Mouse (Mus musculus): ENCODE results near the gene Tead4. TPM values are rescaled to one million over a fixed set of nuclear protein-coding genes. Genes with fewer than 3 reads are reported as not detected.

The Tead4 gene
- total and polyA plus RNA-seq, 3 experiments = not detected

DNA sequence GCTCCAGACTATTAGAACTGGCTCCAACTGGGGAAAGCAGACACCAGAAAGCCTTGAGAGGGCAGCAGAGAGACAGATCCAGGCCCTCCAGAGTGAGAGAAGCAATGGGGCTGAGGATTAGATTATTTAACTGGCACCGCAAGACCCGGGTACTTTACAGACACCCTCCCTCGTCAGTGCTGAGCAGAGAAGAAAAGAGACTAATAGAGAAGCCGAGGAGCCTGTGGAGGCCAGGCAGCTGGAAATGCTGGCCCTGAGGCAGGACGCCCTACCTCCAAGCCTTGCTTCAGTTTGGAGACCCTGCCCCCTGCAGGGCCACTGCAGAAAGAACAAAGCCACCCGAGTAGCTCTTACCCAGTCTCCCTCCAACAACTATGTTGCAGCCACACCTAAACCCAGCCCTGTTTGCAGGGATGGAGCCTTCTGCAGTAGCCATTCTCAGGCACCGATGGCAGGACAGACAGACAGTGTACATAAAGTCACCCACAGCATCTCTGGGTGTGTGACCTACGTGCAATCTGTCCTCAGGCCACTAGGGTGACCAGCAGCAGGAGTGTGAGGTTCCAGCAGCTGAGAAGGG is 73.1 kb downstream of the Tead4 start:
- Histone ChIP-seq H3K4me1 (ENCODE audit: control insufficient read depth in 1 of 2, insufficient read depth in 2 of 2) (peaks cover 0 to 3% of the 10 kb centered on the region in 2 experiments; a peak in 2 of 4 replicates), H3K27me3 (replicated peaks) (peaks cover 7% of the 10 kb centered on the region), H3K4me2 (ENCODE audit: insufficient read depth, low read depth, poor library complexity, severe bottlenecking) (peak overlapping the region; percentile 6; the same call in 1 of the 2 replicates), H3K9ac (ENCODE audit: insufficient read depth, low read depth) (no peak overlapping the region), H3K79me2 (replicated peaks; ENCODE audit: control insufficient read depth, extremely low read depth, insufficient read depth, poor library complexity, severe bottlenecking) (no peaks in the 10 kb centered on the region), H3K9me3 (replicated peaks; ENCODE audit: low read length) (no peaks in the 10 kb centered on the region), H3K4me3 (replicated peaks in 1 of 3; ENCODE audit: low read depth in 2 of 3, low read length in 2 of 3, poor library complexity in 1 of 3) (no peak overlapping the region), H3K27ac (ENCODE audit: insufficient read depth, low read depth) (no peak overlapping the region), H3K36me3 (replicated peaks in 1 of 2; ENCODE audit: control insufficient read depth in 1 of 2, insufficient read depth in 1 of 2, low read length in 1 of 2) (no peaks in the 10 kb centered on the region)
- dilution Hi-C loops (cut with MboI; ENCODE audit: extremely low pct_ligation_motif_present, extremely low pct_unique_long_range_greater_than_20kb, low sequenced_read_pairs) = no loop called here
- DNase-seq (ENCODE audit: extremely low read depth) = peak; percentile 23
- TF ChIP-seq CTCF (conservative IDR thresholded peaks at IDR 0.05 in 1 of 2, IDR thresholded peaks at IDR 0.05 in 1 of 2; ENCODE audit: low read depth in 2 of 2, low read length in 2 of 2) (peak; percentile 40 to 57), NELFE (IDR thresholded peaks at IDR 0.05; ENCODE audit: low read depth, low read length) (peak; percentile 16; the same call in 1 of the 2 replicates), SMC3 (IDR thresholded peaks at IDR 0.05; ENCODE audit: low read depth, low read length) (peak; percentile 22; the same call in 1 of the 2 replicates), MEF2A (IDR thresholded peaks at IDR 0.05; ENCODE audit: borderline replicate concordance, low read depth, low read length) (no peak), RAD21 (IDR thresholded peaks at IDR 0.05; ENCODE audit: low read depth, low read length) (peak; percentile 10)
- in situ Hi-C loops (cut with MboI; ENCODE audit: low pct_ligation_motif_present, low pct_unique_long_range_greater_than_20kb, low sequenced_read_pairs) = no loop called here

DNA sequence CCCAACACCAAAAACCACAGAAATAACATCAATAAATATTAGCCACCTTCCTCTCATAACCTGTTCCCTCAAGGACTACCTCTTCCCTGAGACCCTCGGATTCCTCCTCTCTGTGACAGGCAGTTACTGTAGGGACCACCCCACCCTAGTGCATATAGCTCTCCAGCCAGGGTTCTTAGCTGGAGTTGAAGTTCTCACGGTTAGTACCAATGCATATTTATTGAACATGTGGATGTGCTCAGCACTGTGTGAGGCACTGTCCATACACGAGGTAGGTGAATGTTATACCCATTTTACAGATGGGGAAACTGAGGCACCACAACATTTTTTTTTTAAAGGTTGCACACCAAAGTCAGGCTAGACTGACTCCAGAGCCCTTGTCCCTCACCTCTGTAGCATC is 73.7 kb downstream of the Tead4 start:
- TF ChIP-seq EP300 (IDR thresholded peaks at IDR 0.05; ENCODE audit: low read length) (no peak), HCFC1 (IDR thresholded peaks at IDR 0.05; ENCODE audit: low read depth, low read length) (no peak), ZMIZ1 (IDR thresholded peaks at IDR 0.05; ENCODE audit: low read depth, low read length) (no peak)
- H3K36me3 ChIP-seq (replicated peaks in 1 of 2; ENCODE audit: control insufficient read depth in 1 of 2, insufficient read depth in 1 of 2, low read length in 1 of 2) = no peaks in the 10 kb centered on the region
- H3K27ac ChIP-seq (ENCODE audit: insufficient read depth, low read depth) = no peak overlapping the region
- in situ Hi-C loops (cut with MboI; ENCODE audit: low pct_ligation_motif_present, low pct_unique_long_range_greater_than_20kb, low sequenced_read_pairs) = no loop called here
- dilution Hi-C loops (cut with MboI; ENCODE audit: extremely low pct_ligation_motif_present, extremely low pct_unique_long_range_greater_than_20kb, low sequenced_read_pairs) = no loop called here
- peaks cover 7% of the 10 kb centered on the region for H3K27me3 ChIP-seq (replicated peaks)
- DNase-seq (ENCODE audit: extremely low read depth) = no peak
- H3K4me2 ChIP-seq (ENCODE audit: insufficient read depth, low read depth, poor library complexity, severe bottlenecking) = no peak overlapping the region
- H3K9me3 ChIP-seq (replicated peaks; ENCODE audit: low read length) = no peaks in the 10 kb centered on the region
- H3K79me2 ChIP-seq (replicated peaks; ENCODE audit: control insufficient read depth, extremely low read depth, insufficient read depth, poor library complexity, severe bottlenecking) = no peaks in the 10 kb centered on the region
- peaks cover 0 to 3% of the 10 kb centered on the region in 2 experiments; a peak in 2 of 4 replicates for H3K4me1 ChIP-seq (ENCODE audit: control insufficient read depth in 1 of 2, insufficient read depth in 2 of 2)
- no peak overlapping the region for H3K9ac ChIP-seq (ENCODE audit: insufficient read depth, low read depth)
- H3K4me3 ChIP-seq (replicated peaks in 1 of 3; ENCODE audit: low read depth in 2 of 3, low read length in 2 of 3, poor library complexity in 1 of 3) = no peak overlapping the region

DNA sequence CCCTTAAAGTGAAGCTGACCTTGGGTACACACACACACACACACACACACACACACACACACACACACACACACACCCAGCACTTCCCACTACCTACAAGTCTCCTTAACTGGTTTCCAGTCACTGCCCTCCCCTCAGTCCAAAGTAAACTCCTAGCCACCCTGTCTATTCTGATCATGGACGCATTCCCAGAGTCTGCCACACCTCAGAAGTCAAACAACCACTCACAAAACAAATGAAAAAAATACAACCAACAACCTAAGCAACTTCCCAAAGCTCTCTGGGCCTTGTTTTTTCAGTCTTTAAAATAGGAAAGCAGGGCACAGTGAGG is 74.8 kb downstream of the Tead4 start:
- Histone ChIP-seq H3K27ac (ENCODE audit: insufficient read depth, low read depth) (no peak overlapping the region), H3K9ac (ENCODE audit: insufficient read depth, low read depth) (no peak overlapping the region), H3K9me3 (replicated peaks; ENCODE audit: low read length) (no peaks in the 10 kb centered on the region), H3K4me1 (ENCODE audit: control insufficient read depth in 1 of 2, insufficient read depth in 2 of 2) (peaks cover 0 to 3% of the 10 kb centered on the region in 2 experiments; a peak in 2 of 4 replicates), H3K4me2 (ENCODE audit: insufficient read depth, low read depth, poor library complexity, severe bottlenecking) (no peak overlapping the region), H3K36me3 (replicated peaks in 1 of 2; ENCODE audit: control insufficient read depth in 1 of 2, insufficient read depth in 1 of 2, low read length in 1 of 2) (no peaks in the 10 kb centered on the region), H3K79me2 (replicated peaks; ENCODE audit: control insufficient read depth, extremely low read depth, insufficient read depth, poor library complexity, severe bottlenecking) (no peaks in the 10 kb centered on the region), H3K27me3 (replicated peaks) (peaks cover 10% of the 10 kb centered on the region), H3K4me3 (replicated peaks in 1 of 3; ENCODE audit: low read depth in 2 of 3, low read length in 2 of 3, poor library complexity in 1 of 3) (no peak overlapping the region)
- dilution Hi-C loops (cut with MboI; ENCODE audit: extremely low pct_ligation_motif_present, extremely low pct_unique_long_range_greater_than_20kb, low sequenced_read_pairs) (no loop called here), in situ Hi-C loops (cut with MboI; ENCODE audit: low pct_ligation_motif_present, low pct_unique_long_range_greater_than_20kb, low sequenced_read_pairs) (no loop called here)
- TF ChIP-seq POLR2AphosphoS2 (IDR thresholded peaks at IDR 0.05; ENCODE audit: low read depth, low read length) (no peak), RAD21 (IDR thresholded peaks at IDR 0.05; ENCODE audit: low read depth, low read length) (no peak), ZMIZ1 (IDR thresholded peaks at IDR 0.05; ENCODE audit: low read depth, low read length) (no peak), MEF2A (IDR thresholded peaks at IDR 0.05; ENCODE audit: borderline replicate concordance, low read depth, low read length) (no peak), GABPA (IDR thresholded peaks at IDR 0.05; ENCODE audit: insufficient replicate concordance, low read depth, low read length) (no peak), BHLHE40 (IDR thresholded peaks at IDR 0.05; ENCODE audit: low read depth, low read length) (no peak), EP300 (IDR thresholded peaks at IDR 0.05; ENCODE audit: low read length) (no peak), USF1 (IDR thresholded peaks at IDR 0.05; ENCODE audit: low read depth, low read length) (no peak), RCOR1 (conservative IDR thresholded peaks at IDR 0.05; ENCODE audit: low read depth, low read length) (no peak), NELFE (IDR thresholded peaks at IDR 0.05; ENCODE audit: low read depth, low read length) (no peak), JUN (IDR thresholded peaks at IDR 0.05; ENCODE audit: insufficient read depth, low read depth, low read length) (no peak), SMC3 (IDR thresholded peaks at IDR 0.05; ENCODE audit: low read depth, low read length) (no peak), CTCF (conservative IDR thresholded peaks at IDR 0.05 in 1 of 2, IDR thresholded peaks at IDR 0.05 in 1 of 2; ENCODE audit: low read depth in 2 of 2, low read length in 2 of 2) (no peak), JUND (conservative IDR thresholded peaks at IDR 0.05; ENCODE audit: low read depth, low read length) (no peak), E2F4 (IDR thresholded peaks at IDR 0.05; ENCODE audit: insufficient replicate concordance, low read depth, low read length) (no peak), POLR2A (IDR thresholded peaks at IDR 0.05; ENCODE audit: low read depth, low read length) (no peak), HCFC1 (IDR thresholded peaks at IDR 0.05; ENCODE audit: low read depth, low read length) (no peak), UBTF (IDR thresholded peaks at IDR 0.05; ENCODE audit: low read depth, low read length) (no peak), ELF1 (IDR thresholded peaks at IDR 0.05; ENCODE audit: low read depth, low read length) (no peak), ETS1 (conservative IDR thresholded peaks at IDR 0.05; ENCODE audit: low read depth, low read length) (no peak)
- DNase-seq (ENCODE audit: extremely low read depth) = no peak

Measured in CH12.LX (cell line).